9 mouse cellular contexts compared by ENCODE assay signal in the genomic region with DNA sequence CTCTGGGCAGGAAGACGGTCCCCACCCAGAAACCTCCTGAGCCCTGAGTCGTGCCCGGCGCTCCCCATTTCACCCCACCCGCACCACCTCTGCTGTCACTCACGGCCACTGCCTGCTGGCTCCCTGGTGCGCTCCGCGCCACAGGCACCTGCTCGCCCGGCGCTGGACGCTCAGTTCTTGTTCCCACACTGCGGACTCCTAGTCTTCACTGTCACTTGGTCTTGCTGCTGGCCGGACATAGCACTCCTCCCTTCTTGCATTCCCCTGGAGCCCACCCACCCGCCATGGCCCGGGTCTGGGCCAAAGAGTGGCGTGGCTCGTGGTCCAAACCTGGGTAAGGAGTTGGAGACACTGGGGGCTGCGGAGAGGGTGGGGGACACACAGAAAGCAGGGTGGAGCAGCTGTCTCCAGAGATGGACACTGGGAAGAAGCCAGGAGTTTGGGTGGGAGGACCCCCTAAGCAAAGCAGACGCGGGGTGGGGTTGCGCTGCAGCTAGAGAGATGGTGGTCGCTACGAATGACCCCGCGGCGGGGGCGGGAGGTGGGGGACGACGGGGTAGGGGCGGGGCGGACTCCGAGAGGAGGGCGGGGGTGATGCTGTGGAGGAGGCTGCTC. TPM values are rescaled to one million over a fixed set of nuclear protein-coding genes. Genes with fewer than 3 reads are reported as not detected.
DNase-seq lines count a peak whose midpoint lies in the region; ATAC-seq lines count a peak whose summit lies in the region.
"Had no signal": no experiment of that assay in that cellular context is flagged by ENCODE, and none has a peak within 500 bp of the region (broad histone marks: within the 10 kb centered on the region; RNA-seq: fewer than 3 reads in every experiment).

A gene (plus strand): TSS at position 233 of the 615 bp plus-strand sequence.

- peak within 1 kb of the TSS; percentile 57 for H3K4me3 ChIP-seq in heart, embryonic 12.5 days
- peak within 1 kb of the TSS; percentile 64 for H3K4me3 ChIP-seq in forebrain, embryonic 15.5 days
- H3K4me3 ChIP-seq in limb, embryonic 12.5 days (replicated peaks) = peak within 1 kb of the TSS; percentile 56

- no peaks in the 10 kb centered on the region for H3K36me3 ChIP-seq in heart, embryonic 12.5 days
- H3K36me3 ChIP-seq in forebrain, embryonic 15.5 days = no peaks in the 10 kb centered on the region
- no peaks in the 10 kb centered on the region for H3K36me3 ChIP-seq in limb, embryonic 12.5 days

- H3K27me3 ChIP-seq in heart, embryonic 12.5 days (replicated peaks) = peaks cover 84% of the 10 kb centered on the region
- H3K27me3 ChIP-seq in forebrain, embryonic 15.5 days = peaks cover 10% of the 10 kb centered on the region
- peaks cover 87% of the 10 kb centered on the region for H3K27me3 ChIP-seq in limb, embryonic 12.5 days
- H3K27me3 ChIP-seq: CH12.LX had no signal

- intact Hi-C loops in heart, postnatal 36 days (cut with DNase I) = no loop called here

- H3K4me2 ChIP-seq in heart, embryonic 12.5 days = peak within 1 kb of the TSS; percentile 90
- H3K4me2 ChIP-seq in forebrain, embryonic 15.5 days (replicated peaks) = peak within 1 kb of the TSS; percentile 90
- peak within 1 kb of the TSS; percentile 93 for H3K4me2 ChIP-seq in limb, embryonic 12.5 days

- ATAC-seq in heart, embryonic 12.5 days (ENCODE audit: insufficient number of reproducible peaks, low FRiP score) = no peak; the same call in 1 of the 2 replicates
- 0 out of 2 replicates have a peak, but pooled peaks have one; percentile 0 for ATAC-seq in forebrain, embryonic 15.5 days (replicated peaks)
- peak; percentile 7; the same call in 1 of the 2 replicates for ATAC-seq in limb, embryonic 12.5 days (ENCODE audit: insufficient number of reproducible peaks, insufficient read depth, low FRiP score, low TSS enrichment, low read depth)

- DNase-seq in heart, postnatal 36 days = no peak
- DNase-seq in ES-CJ7 (ENCODE audit: low read depth, low spot score) = peak; percentile 10
- DNase-seq in retina, embryonic 14.5 days (ENCODE audit: low spot score) = peak; percentile 40
- DNase-seq in spleen, postnatal 36 days (ENCODE audit: low spot score in 2 of 2) = no peak
- DNase-seq in c-Kit-positive CD71-positive TER-119-positive erythroid progenitor cells, embryonic 14.5 days (ENCODE audit: low spot score) = no peak

- peak within 1 kb of the TSS; percentile 57 for H3K9ac ChIP-seq in heart, embryonic 12.5 days
- peak within 1 kb of the TSS; percentile 74 for H3K9ac ChIP-seq in forebrain, embryonic 15.5 days (replicated peaks)
- peak within 1 kb of the TSS; percentile 59 for H3K9ac ChIP-seq in limb, embryonic 12.5 days (replicated peaks)

- 2% methylated on average over 24 of the region's 35 CpGs for WGBS in heart, embryonic 12.5 days
- WGBS in forebrain, embryonic 15.5 days = under 1% methylated on average over 30 of the region's 35 CpGs
- 3% methylated on average over 30 of the region's 35 CpGs for WGBS in limb, embryonic 12.5 days

- H3K9me3 ChIP-seq in heart, embryonic 12.5 days (replicated peaks) = no peaks in the 10 kb centered on the region
- H3K9me3 ChIP-seq in forebrain, embryonic 15.5 days = no peaks in the 10 kb centered on the region
- no peaks in the 10 kb centered on the region for H3K9me3 ChIP-seq in limb, embryonic 12.5 days

- H3K4me1 ChIP-seq in heart, embryonic 12.5 days (replicated peaks) = peaks cover 20% of the 10 kb centered on the region
- H3K4me1 ChIP-seq in forebrain, embryonic 15.5 days = peaks cover 38% of the 10 kb centered on the region
- H3K4me1 ChIP-seq in limb, embryonic 12.5 days (replicated peaks) = peaks cover 20% of the 10 kb centered on the region; the same call in 1 of the 2 replicates

- no peak within 1 kb of the TSS for H3K27ac ChIP-seq in heart, embryonic 12.5 days (ENCODE audit: poor library complexity, severe bottlenecking)
- peak within 1 kb of the TSS; percentile 75 for H3K27ac ChIP-seq in forebrain, embryonic 15.5 days (replicated peaks)
- no peak within 1 kb of the TSS for H3K27ac ChIP-seq in limb, embryonic 12.5 days

RNA-seq across cellular contexts. Expression of the gene that starts here (rescaled TPM):
- polyA plus RNA-seq in heart, embryonic 12.5 days (2016; fragmentation: Nextera tagmentation; extraction: Ambion mirVana) = 0.35 and 0.42 TPM in 2 replicates
- total RNA-seq in heart, postnatal 36 days (2021) = under 1 TPM in 1 of 2 experiments, not detected in 1; 0.72 TPM
- 18.0 and 19.1 TPM in 2 replicates for polyA plus RNA-seq in forebrain, embryonic 15.5 days (2015; fragmentation: Nextera tagmentation; extraction: Ambion mirVana)
- polyA plus RNA-seq in limb, embryonic 12.5 days (2016; fragmentation: Nextera tagmentation; extraction: Ambion mirVana) = 3.4 and 3.6 TPM in 2 replicates
- total RNA-seq: CH12.LX had no signal

Comparison
In these comparisons a context has a peak if more than half of its experiments do, and no peak if none do; other contexts are left out.
1. DNase-seq: peak in ES-CJ7 (single experiment) and retina, embryonic 14.5 days (single experiment); none in heart, postnatal 36 days (0 of 2), spleen, postnatal 36 days (0 of 2) and c-Kit-positive CD71-positive TER-119-positive erythroid progenitor cells, embryonic 14.5 days (single experiment).
2. Peak in every context shown above with its lines, with median percentiles within 50 percentile points of each other: H3K4me2 ChIP-seq, H3K4me3 ChIP-seq and H3K9ac ChIP-seq.